Mouse (Mus musculus) cerebellum, adult 2 months (tissue): ENCODE measurements at regions not wholly inside any gene's neighbourhood (a gene's known extent, or its start where the extent isn't known, plus 50 kb on each side); places are given as distances from the start of the nearest gene placed in this dataset.

ENCODE experiments used
- CTCF ChIP-seq: fragments of 200-500 bp; IDR thresholded peaks from 2 replicates; pipeline ENCODE4 v1.5.1; 2011; ENCODE audit warnings: low read depth, mild to moderate bottlenecking, control low read depth, low read length, moderate library complexity, borderline replicate concordance; ENCODE audit not compliant: insufficient read depth
- POLR2A ChIP-seq: fragments of 200-500 bp; IDR thresholded peaks from 2 replicates; pipeline ENCODE4 v1.6.1; 2011; ENCODE audit warnings: low read length, control low read depth, borderline replicate concordance; ENCODE audit not compliant: insufficient read depth

- TF ChIP-seq CTCF: no peak
- TF ChIP-seq POLR2A: no peak
These were observed 262.6 kb downstream of the Cps1 start for GRCm38 (mm10) chr1:67385377-67385776.
